Mouse (Mus musculus) neural tube, embryonic 14.5 days (tissue): ENCODE measurements around the gene Ablim2. TPM values are rescaled to one million over a fixed set of nuclear protein-coding genes. Genes with fewer than 3 reads are reported as not detected.

Experiments
- ATAC-seq: fragments of 200-750 bp; cut with Nextera tagmentation; 2 replicates; pipeline ENCODE4 v1.8.0; 2017; ENCODE audit warnings: low read depth, mild to moderate bottlenecking, moderate TSS enrichment, moderate library complexity
- H3K27ac ChIP-seq: fragments of 300-500 bp; sonication (generic); 2 replicates; pipeline ENCODE4 v1.5.1; 2014; ENCODE audit warnings: low read depth, mild to moderate bottlenecking, control low read depth, low read length, moderate library complexity, mixed read lengths
- H3K27me3 ChIP-seq: fragments of 300-500 bp; sonication (generic); 2 replicates; pipeline ENCODE4 v1.6.1; 2014; ENCODE audit warnings: low read length; ENCODE audit not compliant: control insufficient read depth, insufficient read depth
- H3K36me3 ChIP-seq: fragments of 300-500 bp; sonication (generic); 2 replicates; pipeline ENCODE4 v1.6.1; 2014; ENCODE audit warnings: low read length, mixed read lengths; ENCODE audit not compliant: control insufficient read depth, insufficient read depth
- H3K4me1 ChIP-seq: fragments of 300-500 bp; sonication (generic); 2 replicates; pipeline ENCODE4 v1.6.1; 2014; ENCODE audit warnings: low read length; ENCODE audit not compliant: control insufficient read depth, insufficient read depth
- H3K4me2 ChIP-seq: fragments of 300-500 bp; sonication (generic); 2 replicates; pipeline ENCODE4 v1.6.1; 2014; ENCODE audit warnings: mild to moderate bottlenecking, low read depth, low read length, control low read depth
- H3K4me3 ChIP-seq: fragments of 300-500 bp; sonication (generic); 2 replicates; pipeline ENCODE4 v1.5.1; 2014; ENCODE audit warnings: low read depth, low read length, control low read depth, mixed read lengths
- H3K9ac ChIP-seq: fragments of 300-500 bp; sonication (generic); replicated peaks from 2 replicates; pipeline ENCODE4 v1.6.1; 2014; ENCODE audit warnings: low read depth, mild to moderate bottlenecking, control low read depth, low read length, mixed read lengths
- H3K9me3 ChIP-seq: fragments of 300-500 bp; sonication (generic); 2 replicates; pipeline ENCODE4 v1.6.1; 2016; ENCODE audit warnings: low read length; ENCODE audit not compliant: control insufficient read depth
- WGBS: fragments of 180-500 bp; shearing (Covaris S2); extraction: QIAGEN DNeasy Blood & Tissue Kit; methylation state at CpG from one replicate; pipeline ENCODE4 v1.1.7; 2014; 5-methylcytosine and 5-hydroxymethylcytosine counted together
- polyA plus RNA-seq: library from polyadenylated mRNA; unstranded; fragments of >200 nt; fragmentation: Nextera tagmentation; extraction: Ambion mirVana; gene quantifications from 2 replicates; pipeline ENCODE4 v1.2.1, GENCODE M21; 2014

Ablim2 gene
- polyA plus RNA-seq, 1 experiment from 2014 or later = 26.1 TPM

- no peak overlapping the region for H3K4me2 ChIP-seq
- H3K9ac ChIP-seq = no peak overlapping the region
- H3K4me1 ChIP-seq = no peaks in the 10 kb centered on the region
- H3K4me3 ChIP-seq = no peak overlapping the region
- H3K9me3 ChIP-seq = no peaks in the 10 kb centered on the region
- H3K27ac ChIP-seq = no peak overlapping the region
- H3K27me3 ChIP-seq = no peaks in the 10 kb centered on the region
- no peaks in the 10 kb centered on the region for H3K36me3 ChIP-seq
- WGBS = 55% methylated on average over 9 of the region's 10 CpGs
- no peak for ATAC-seq
These were observed 32.8 kb downstream of the Ablim2 start for GRCm38 (mm10) chr5:35790387-35791065.

GRCm38 (mm10) chr5:35793971-35794370, 36.3 kb downstream of the Ablim2 start:
- no peaks in the 10 kb centered on the region for H3K27me3 ChIP-seq
- no peak for ATAC-seq
- 78% methylated on average over 4 of the region's 4 CpGs for WGBS

GRCm38 (mm10) chr5:35794942-35795341, 37.3 kb downstream of the Ablim2 start:
- WGBS = 71% methylated on average over 4 of the region's 4 CpGs
- Histone ChIP-seq H3K9me3 (no peaks in the 10 kb centered on the region), H3K27me3 (no peaks in the 10 kb centered on the region), H3K9ac (no peak overlapping the region), H3K4me3 (no peak overlapping the region), H3K4me2 (no peak overlapping the region), H3K27ac (no peak overlapping the region), H3K4me1 (no peaks in the 10 kb centered on the region), H3K36me3 (no peaks in the 10 kb centered on the region)
- no peak for ATAC-seq

More at GRCm38 (mm10) chr5:35793971-35794370, 36.3 kb downstream of the Ablim2 start:
- H3K27ac ChIP-seq = no peak overlapping the region
- H3K4me3 ChIP-seq = no peak overlapping the region
- no peak overlapping the region for H3K4me2 ChIP-seq
- H3K9me3 ChIP-seq = no peaks in the 10 kb centered on the region
- no peak overlapping the region for H3K9ac ChIP-seq
- H3K36me3 ChIP-seq = no peaks in the 10 kb centered on the region
- no peaks in the 10 kb centered on the region for H3K4me1 ChIP-seq

GRCm38 (mm10) chr5:35795481-35796048, 37.9 kb downstream of the Ablim2 start:
- Histone ChIP-seq H3K27ac (no peak overlapping the region), H3K9ac (no peak overlapping the region), H3K27me3 (no peaks in the 10 kb centered on the region), H3K9me3 (no peaks in the 10 kb centered on the region), H3K4me1 (no peaks in the 10 kb centered on the region), H3K4me2 (no peak overlapping the region), H3K4me3 (no peak overlapping the region), H3K36me3 (no peaks in the 10 kb centered on the region)
- 69% methylated on average over 7 of the region's 7 CpGs for WGBS
- peak; percentile 56; the same call in 1 of the 2 replicates for ATAC-seq

GRCm38 (mm10) chr5:35796136-35796535, 38.5 kb downstream of the Ablim2 start:
- H3K36me3 ChIP-seq = no peaks in the 10 kb centered on the region
- H3K4me2 ChIP-seq = no peak overlapping the region
- H3K9me3 ChIP-seq = no peaks in the 10 kb centered on the region
- H3K27ac ChIP-seq = no peak overlapping the region
- ATAC-seq = no peak
- no peak overlapping the region for H3K9ac ChIP-seq
- H3K4me1 ChIP-seq = no peaks in the 10 kb centered on the region
- WGBS = 86% methylated on average over 5 of the region's 5 CpGs
- no peaks in the 10 kb centered on the region for H3K27me3 ChIP-seq
- no peak overlapping the region for H3K4me3 ChIP-seq

GRCm38 (mm10) chr5:35799090-35799489, 41.4 kb downstream of the Ablim2 start:
- Histone ChIP-seq H3K27ac (no peak overlapping the region), H3K9me3 (no peaks in the 10 kb centered on the region), H3K36me3 (no peaks in the 10 kb centered on the region)

GRCm38 (mm10) chr5:35803416-35803815, 45.7 kb downstream of the Ablim2 start:
- no peaks in the 10 kb centered on the region for H3K36me3 ChIP-seq
- no peak overlapping the region for H3K4me2 ChIP-seq
- H3K9me3 ChIP-seq = no peaks in the 10 kb centered on the region
- WGBS = 86% methylated on average over 5 of the region's 5 CpGs
- H3K27me3 ChIP-seq = no peaks in the 10 kb centered on the region
- H3K9ac ChIP-seq = no peak overlapping the region
- H3K27ac ChIP-seq = no peak overlapping the region
- ATAC-seq = no peak
- H3K4me1 ChIP-seq = no peaks in the 10 kb centered on the region
- no peak overlapping the region for H3K4me3 ChIP-seq

More at GRCm38 (mm10) chr5:35799090-35799489, 41.4 kb downstream of the Ablim2 start:
- Histone ChIP-seq H3K9ac (no peak overlapping the region), H3K4me2 (no peak overlapping the region), H3K4me3 (no peak overlapping the region), H3K4me1 (no peaks in the 10 kb centered on the region), H3K27me3 (no peaks in the 10 kb centered on the region)
- ATAC-seq = no peak
- WGBS = 51% methylated on average over 5 of the region's 5 CpGs

GRCm38 (mm10) chr5:35804685-35805084, 47.0 kb downstream of the Ablim2 start:
- no peak overlapping the region for H3K4me3 ChIP-seq
- H3K4me2 ChIP-seq = no peak overlapping the region
- no peak overlapping the region for H3K9ac ChIP-seq
- no peaks in the 10 kb centered on the region for H3K36me3 ChIP-seq
- H3K9me3 ChIP-seq = no peaks in the 10 kb centered on the region
- 91% methylated on average over 4 of the region's 4 CpGs for WGBS
- H3K4me1 ChIP-seq = no peaks in the 10 kb centered on the region
- no peak for ATAC-seq
- H3K27ac ChIP-seq = no peak overlapping the region
- H3K27me3 ChIP-seq = no peaks in the 10 kb centered on the region

- WGBS = 83% methylated on average over 3 of the region's 3 CpGs
- H3K4me1 ChIP-seq = no peaks in the 10 kb centered on the region
These were observed 47.5 kb downstream of the Ablim2 start for GRCm38 (mm10) chr5:35805209-35805608.

More at GRCm38 (mm10) chr5:35805209-35805608, 47.5 kb downstream of the Ablim2 start:
- Histone ChIP-seq H3K4me2 (no peak overlapping the region), H3K4me3 (no peak overlapping the region), H3K9ac (no peak overlapping the region), H3K36me3 (no peaks in the 10 kb centered on the region), H3K27ac (no peak overlapping the region), H3K9me3 (no peaks in the 10 kb centered on the region), H3K27me3 (no peaks in the 10 kb centered on the region)
- no peak for ATAC-seq
